Mouse (Mus musculus) CH12.LX (cell line): ENCODE measurements around the gene Alg9. TPM values are rescaled to one million over a fixed set of nuclear protein-coding genes. Genes with fewer than 3 reads are reported as not detected.

Experiments used
- DNase-seq: peaks from one replicate; pipeline ENCODE4 v3.0.0-alpha.2; 2013; ENCODE audit errors: extremely low read depth
- H3K27ac ChIP-seq: 2 replicates; pipeline ENCODE4 v1.5.1; 2012; ENCODE audit warnings: low read depth, mild to moderate bottlenecking, control low read depth, moderate library complexity; ENCODE audit not compliant: insufficient read depth
- H3K27me3 ChIP-seq: replicated peaks from 2 replicates; pipeline ENCODE3; 2012; ENCODE audit warnings: inconsistent platforms
- H3K36me3 ChIP-seq, 2 experiments: replicated peaks in 1 of 2; 2 replicates each; pipeline versions ENCODE3 to v1.6.1; 2012; ENCODE audit warnings: inconsistent platforms in 1 of 2, low read length in 1 of 2, mild to moderate bottlenecking in 1 of 2, mixed read lengths in 1 of 2, moderate library complexity in 1 of 2; ENCODE audit not compliant: control insufficient read depth in 1 of 2, insufficient read depth in 1 of 2
- H3K4me1 ChIP-seq, 2 experiments: 2 replicates each; pipeline ENCODE4 v1.6.1; 2012; ENCODE audit warnings: inconsistent platforms in 1 of 2, moderate library complexity in 1 of 2; ENCODE audit not compliant: insufficient read depth in 2 of 2, control insufficient read depth in 1 of 2
- H3K4me2 ChIP-seq: 2 replicates; pipeline ENCODE4 v1.6.1; 2012; ENCODE audit warnings: low read depth, mild to moderate bottlenecking, control low read depth; ENCODE audit not compliant: poor library complexity, insufficient read depth, severe bottlenecking
- H3K4me3 ChIP-seq, 3 experiments: fragments of 150-350 bp in 1 of 3; sonication (generic) in 1 of 3; replicated peaks in 1 of 3; 2 replicates each; pipeline versions ENCODE3 to v1.5.1; 2011 to 2012; ENCODE audit warnings: low read depth in 2 of 3, low read length in 2 of 3, mild to moderate bottlenecking in 2 of 3, moderate library complexity in 2 of 3, control low read depth in 1 of 3, improper control_type of control experiment in 1 of 3, inconsistent platforms in 1 of 3, mixed read lengths in 1 of 3; ENCODE audit not compliant: poor library complexity in 1 of 3
- H3K79me2 ChIP-seq: replicated peaks from 2 replicates; pipeline ENCODE4 v1.6.1; 2012; ENCODE audit warnings: mild to moderate bottlenecking, moderate library complexity; ENCODE audit not compliant: control insufficient read depth, poor library complexity, insufficient read depth, severe bottlenecking; ENCODE audit errors: extremely low read depth
- H3K9ac ChIP-seq: 2 replicates; pipeline ENCODE4 v1.6.1; 2012; ENCODE audit warnings: low read depth, mild to moderate bottlenecking, control low read depth, moderate library complexity; ENCODE audit not compliant: insufficient read depth
- H3K9me3 ChIP-seq: replicated peaks from 2 replicates; pipeline ENCODE3; 2012; ENCODE audit warnings: low read length, inconsistent platforms, mixed read lengths
- BHLHE40 ChIP-seq: IDR thresholded peaks from 2 replicates; pipeline ENCODE4 v1.6.1; 2011; ENCODE audit warnings: mild to moderate bottlenecking, low read depth, low read length, improper control_type of control experiment
- CHD1 ChIP-seq: IDR thresholded peaks from 2 replicates; pipeline ENCODE4 v1.6.1; 2012; ENCODE audit warnings: low read depth, low read length, improper control_type of control experiment, inconsistent platforms
- CHD2 ChIP-seq: IDR thresholded peaks from 2 replicates; pipeline ENCODE4 v1.6.1; 2011; ENCODE audit warnings: low read length, improper control_type of control experiment
- CTCF ChIP-seq, 2 experiments: IDR thresholded peaks in 1 of 2; conservative IDR thresholded peaks in 1 of 2; 2 replicates each; pipeline ENCODE4 v1.5.1; 2011 to 2012; ENCODE audit warnings: low read depth in 2 of 2, low read length in 2 of 2, improper control_type of control experiment in 1 of 2, inconsistent platforms in 1 of 2, mild to moderate bottlenecking in 1 of 2, moderate library complexity in 1 of 2
- E2F4 ChIP-seq: IDR thresholded peaks from 2 replicates; pipeline ENCODE4 v1.6.1; 2011; ENCODE audit warnings: low read depth, low read length, improper control_type of control experiment; ENCODE audit not compliant: insufficient replicate concordance
- ELF1 ChIP-seq: IDR thresholded peaks from 2 replicates; pipeline ENCODE4 v1.6.1; 2014; ENCODE audit warnings: low read depth, mild to moderate bottlenecking, inconsistent platforms, low read length, improper control_type of control experiment
- EP300 ChIP-seq: IDR thresholded peaks from 2 replicates; pipeline ENCODE4 v1.6.1; 2011; ENCODE audit warnings: low read length, improper control_type of control experiment
- ETS1 ChIP-seq: conservative IDR thresholded peaks from 2 replicates; pipeline ENCODE4 v1.6.1; 2012; ENCODE audit warnings: low read depth, mild to moderate bottlenecking, inconsistent platforms, low read length, improper control_type of control experiment, moderate library complexity
- GABPA ChIP-seq: IDR thresholded peaks from 2 replicates; pipeline ENCODE4 v1.6.1; 2012; ENCODE audit warnings: low read depth, low read length, improper control_type of control experiment, inconsistent platforms; ENCODE audit not compliant: insufficient replicate concordance
- HCFC1 ChIP-seq: IDR thresholded peaks from 2 replicates; pipeline ENCODE4 v1.6.1; 2012; ENCODE audit warnings: low read depth, mild to moderate bottlenecking, inconsistent platforms, low read length, improper control_type of control experiment
- IRF4 ChIP-seq: IDR thresholded peaks from 2 replicates; pipeline ENCODE4 v1.6.1; 2014; ENCODE audit warnings: low read depth, mild to moderate bottlenecking, inconsistent platforms, low read length, improper control_type of control experiment
- JUN ChIP-seq: IDR thresholded peaks from 2 replicates; pipeline ENCODE4 v1.6.1; 2011; ENCODE audit warnings: low read depth, mild to moderate bottlenecking, low read length, improper control_type of control experiment, moderate library complexity; ENCODE audit not compliant: insufficient read depth
- JUND ChIP-seq: conservative IDR thresholded peaks from 2 replicates; pipeline ENCODE4 v1.6.1; 2011; ENCODE audit warnings: low read depth, low read length, improper control_type of control experiment
- KAT2A ChIP-seq: IDR thresholded peaks from 2 replicates; pipeline ENCODE4 v1.6.1; 2012; ENCODE audit warnings: low read length, improper control_type of control experiment, inconsistent platforms; ENCODE audit not compliant: insufficient replicate concordance
- MAFK ChIP-seq: IDR thresholded peaks from 2 replicates; pipeline ENCODE4 v1.6.1; 2011; ENCODE audit warnings: low read length, improper control_type of control experiment; ENCODE audit not compliant: insufficient replicate concordance
- MAX ChIP-seq: IDR thresholded peaks from 2 replicates; pipeline ENCODE4 v1.6.1; 2011; ENCODE audit warnings: low read length, improper control_type of control experiment
- MAZ ChIP-seq: IDR thresholded peaks from 2 replicates; pipeline ENCODE4 v1.6.1; 2012; ENCODE audit warnings: low read depth, mild to moderate bottlenecking, inconsistent platforms, low read length, improper control_type of control experiment, moderate library complexity
- MEF2A ChIP-seq: IDR thresholded peaks from 2 replicates; pipeline ENCODE4 v1.6.1; 2014; ENCODE audit warnings: low read depth, mild to moderate bottlenecking, inconsistent platforms, low read length, improper control_type of control experiment, borderline replicate concordance
- MXI1 ChIP-seq: IDR thresholded peaks from 2 replicates; pipeline ENCODE4 v1.6.1; 2011; ENCODE audit warnings: mild to moderate bottlenecking, low read depth, low read length, improper control_type of control experiment
- MYC ChIP-seq: IDR thresholded peaks from 2 replicates; pipeline ENCODE4 v1.6.1; 2011; ENCODE audit warnings: low read depth, mild to moderate bottlenecking, improper control_type of control experiment, low read length
- NELFE ChIP-seq: IDR thresholded peaks from 2 replicates; pipeline ENCODE4 v1.6.1; 2011; ENCODE audit warnings: low read depth, low read length, improper control_type of control experiment
- NRF1 ChIP-seq: IDR thresholded peaks from 2 replicates; pipeline ENCODE4 v1.6.1; 2014; ENCODE audit warnings: low read depth, mild to moderate bottlenecking, inconsistent platforms, low read length, improper control_type of control experiment, moderate library complexity
- PAX5 ChIP-seq: IDR thresholded peaks from 2 replicates; pipeline ENCODE4 v1.6.1; 2012; ENCODE audit warnings: low read length, inconsistent platforms, mixed read lengths
- POLR2A ChIP-seq: IDR thresholded peaks from 2 replicates; pipeline ENCODE4 v1.6.1; 2011; ENCODE audit warnings: low read depth, mild to moderate bottlenecking, improper control_type of control experiment, low read length
- POLR2AphosphoS2 ChIP-seq: IDR thresholded peaks from 2 replicates; pipeline ENCODE4 v1.6.1; 2011; ENCODE audit warnings: low read depth, low read length, improper control_type of control experiment
- RAD21 ChIP-seq: IDR thresholded peaks from 2 replicates; pipeline ENCODE4 v1.6.1; 2011; ENCODE audit warnings: low read depth, mild to moderate bottlenecking, low read length, improper control_type of control experiment, moderate library complexity
- RCOR1 ChIP-seq: conservative IDR thresholded peaks from 2 replicates; pipeline ENCODE4 v1.6.1; 2012; ENCODE audit warnings: low read depth, mild to moderate bottlenecking, inconsistent platforms, low read length, improper control_type of control experiment
- SIN3A ChIP-seq: IDR thresholded peaks from 2 replicates; pipeline ENCODE4 v1.6.1; 2012; ENCODE audit warnings: low read length, improper control_type of control experiment, inconsistent platforms
- SMC3 ChIP-seq: IDR thresholded peaks from 2 replicates; pipeline ENCODE4 v1.6.1; 2011; ENCODE audit warnings: low read depth, low read length, improper control_type of control experiment
- TBP ChIP-seq: conservative IDR thresholded peaks from 2 replicates; pipeline ENCODE4 v1.6.1; 2011; ENCODE audit warnings: low read depth, low read length, improper control_type of control experiment
- TCF12 ChIP-seq: IDR thresholded peaks from 2 replicates; pipeline ENCODE4 v1.6.1; 2014; ENCODE audit warnings: low read depth, mild to moderate bottlenecking, inconsistent platforms, low read length, improper control_type of control experiment
- UBTF ChIP-seq: IDR thresholded peaks from 2 replicates; pipeline ENCODE4 v1.6.1; 2012; ENCODE audit warnings: low read depth, mild to moderate bottlenecking, inconsistent platforms, low read length, improper control_type of control experiment, moderate library complexity
- USF1 ChIP-seq: IDR thresholded peaks from 2 replicates; pipeline ENCODE4 v1.6.1; 2014; ENCODE audit warnings: low read depth, mild to moderate bottlenecking, inconsistent platforms, low read length, improper control_type of control experiment
- USF2 ChIP-seq: conservative IDR thresholded peaks from 2 replicates; pipeline ENCODE4 v1.6.1; 2011; ENCODE audit warnings: low read depth, low read length, improper control_type of control experiment
- ZC3H11A ChIP-seq: IDR thresholded peaks from 2 replicates; pipeline ENCODE4 v1.6.1; 2012; ENCODE audit warnings: low read depth, mild to moderate bottlenecking, inconsistent platforms, low read length, improper control_type of control experiment
- ZKSCAN1 ChIP-seq: IDR thresholded peaks from 2 replicates; pipeline ENCODE4 v1.6.1; 2012; ENCODE audit warnings: low read depth, inconsistent platforms, low read length, improper control_type of control experiment, borderline replicate concordance
- ZMIZ1 ChIP-seq: IDR thresholded peaks from 2 replicates; pipeline ENCODE4 v1.6.1; 2012; ENCODE audit warnings: low read depth, mild to moderate bottlenecking, inconsistent platforms, low read length, improper control_type of control experiment
- ZNF384 ChIP-seq: IDR thresholded peaks from 2 replicates; pipeline ENCODE4 v1.6.1; 2012; ENCODE audit warnings: low read depth, low read length, improper control_type of control experiment, inconsistent platforms
- dilution Hi-C: fragments of 300-500 bp; cut with MboI; formaldehyde crosslinking; loops from 2 replicates; pipeline ENCODE4 v1.14.3; 2020; ENCODE audit warnings: low sequenced_read_pairs; ENCODE audit not compliant: extremely low pct_unique_long_range_greater_than_20kb, extremely low pct_ligation_motif_present
- in situ Hi-C: fragments of 300-500 bp; cut with MboI; formaldehyde crosslinking; loops from 3 replicates; pipeline ENCODE4 v1.14.3; 2019; ENCODE audit warnings: low sequenced_read_pairs, low pct_ligation_motif_present, low pct_unique_long_range_greater_than_20kb, mixed read lengths
- polyA plus RNA-seq: library from polyadenylated mRNA; unstranded; fragments of >175 nt; gene quantifications from 2 replicates; pipeline ENCODE4 v1.2.1, GENCODE M21; 2012; ENCODE audit warnings: low read depth; ENCODE audit not compliant: insufficient read length
- total RNA-seq, 2 experiments: library from RNA; depleted of rRNA; stranded (reverse); fragments of 300-350 nt in 1 of 2; fragments of >200 nt in 1 of 2; gene quantifications; 2 replicates each; pipeline ENCODE4 v1.2.3; 2012 to 2014

Alg9 gene
- total and polyA plus RNA-seq, 3 experiments = 25.7 to 40.1 (median 39.6) TPM

GRCm38 (mm10) chr9:50836097-50836496 is 61.3 kb downstream of the Alg9 start:
- Histone ChIP-seq H3K27me3 (no peaks in the 10 kb centered on the region), H3K4me3 (no peak overlapping the region), H3K36me3 (peaks cover 2 to 59% of the 10 kb centered on the region in 2 experiments), H3K9me3 (no peaks in the 10 kb centered on the region), H3K9ac (no peak overlapping the region), H3K79me2 (no peaks in the 10 kb centered on the region), H3K27ac (peak overlapping the region; percentile 51), H3K4me2 (peak overlapping the region; percentile 79), H3K4me1 (peaks cover 22 to 40% of the 10 kb centered on the region in 2 experiments)
- dilution Hi-C loops (no loop called here), in situ Hi-C loops (loop anchor here (25.0 kb wide), 1 partner anchor 301 kb away; no protein-coding TSS in a partner anchor)
- DNase-seq = peak; percentile 78
- TF ChIP-seq RCOR1 (no peak; the same call in 1 of the 2 replicates), MAX (no peak), E2F4 (no peak), MYC (no peak), JUND (peak; percentile 97), MAZ (no peak), EP300 (peak; percentile 96), SIN3A (no peak), ZNF384 (no peak), POLR2A (no peak), ETS1 (peak; percentile 90), CHD2 (no peak), TBP (0 out of 2 replicates have a peak, but pooled peaks have one; percentile 26), POLR2AphosphoS2 (no peak), IRF4 (peak; percentile 92), USF2 (no peak), NRF1 (no peak), RAD21 (no peak), BHLHE40 (peak; percentile 59), USF1 (no peak), CHD1 (no peak), ZC3H11A (no peak), HCFC1 (no peak), ZMIZ1 (no peak), TCF12 (peak; percentile 76), SMC3 (no peak), PAX5 (no peak), CTCF (conservative IDR thresholded peaks at IDR 0.05 in 1 of 2, IDR thresholded peaks at IDR 0.05 in 1 of 2; ENCODE audit: low read depth in 2 of 2, low read length in 2 of 2) (no peak), KAT2A (no peak), MAFK (peak; percentile 71), MXI1 (no peak), NELFE (no peak), ZKSCAN1 (no peak), GABPA (no peak), ELF1 (peak; percentile 66), JUN (peak; percentile 95), UBTF (no peak), MEF2A (peak; percentile 76; the same call in 1 of the 2 replicates)
